Mouse (Mus musculus): ENCODE measurements around the gene Olfr523.

- TF ChIP-seq CTCF (IDR thresholded peaks at IDR 0.05; ENCODE audit: borderline replicate concordance, control insufficient read depth, extremely low read depth, insufficient read depth, low read length, poor library complexity) (no peak), POLR2A (IDR thresholded peaks at IDR 0.05; ENCODE audit: control insufficient read depth, extremely low read depth, insufficient read depth, low read length, poor library complexity) (no peak)
Measured at GRCm38 (mm10) chr7:140196002-140196401, 23.0 kb downstream of the Olfr523 start.
